Comparison of ENCODE assay signal across 9 mouse cellular contexts in the genomic region with DNA sequence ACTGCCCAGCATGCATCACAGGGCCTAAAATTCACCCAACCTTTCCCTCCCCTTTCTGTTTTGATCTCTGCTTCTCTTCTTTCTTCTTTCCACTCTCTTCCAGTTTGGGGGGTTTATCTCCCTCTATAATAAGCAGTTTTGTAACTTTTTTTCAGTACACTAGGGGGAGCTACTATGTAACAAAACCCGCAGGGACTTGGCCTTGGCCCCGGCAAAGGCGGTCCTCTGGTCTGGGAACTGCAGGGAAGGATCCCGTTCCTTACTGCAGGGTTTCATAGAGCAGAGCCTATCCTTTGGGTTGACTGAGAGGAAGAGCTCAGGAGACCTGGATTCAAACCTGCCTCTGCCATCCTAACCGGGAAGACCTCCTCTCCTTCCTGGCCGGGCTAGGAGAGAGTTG. TPM values are rescaled to one million over a fixed set of nuclear protein-coding genes. Genes with fewer than 3 reads are reported as not detected.
DNase-seq lines count a peak whose midpoint lies in the region; ATAC-seq lines count a peak whose summit lies in the region.
"Had no signal": no experiment of that assay in that cellular context is flagged by ENCODE, and none has a peak within 500 bp of the region (broad histone marks: within the 10 kb centered on the region; RNA-seq: fewer than 3 reads in every experiment).

No protein-coding gene starts in this region.

- peak overlapping the region; percentile 18; the same call in 1 of the 2 replicates for H3K27ac ChIP-seq in intestine, embryonic 16.5 days (ENCODE audit: low read length)
- H3K27ac ChIP-seq: neural tube, embryonic 13.5 days had no signal

- ATAC-seq in cerebellum, adult (ENCODE audit: insufficient number of reproducible peaks, low FRiP score, low TSS enrichment) = 0 out of 2 replicates have a peak, but pooled peaks have one; percentile 40
- 0 out of 2 replicates have a peak, but pooled peaks have one; percentile 22 for ATAC-seq in intestine, embryonic 16.5 days
- peak; percentile 70 for ATAC-seq in megakaryocyte progenitor cell, adult 5-6 weeks (replicated peaks; ENCODE audit: poor library complexity)

- peaks cover 16% of the 10 kb centered on the region for H3K4me1 ChIP-seq in intestine, embryonic 16.5 days (ENCODE audit: control insufficient read depth, insufficient read depth, low read length)

- H3K36me3 ChIP-seq in intestine, embryonic 16.5 days (ENCODE audit: control insufficient read depth, insufficient read depth, low read length) = no peaks in the 10 kb centered on the region
- H3K36me3 ChIP-seq: neural tube, embryonic 13.5 days had no signal

- H3K4me3 ChIP-seq in intestine, embryonic 16.5 days (ENCODE audit: low read length) = no peak overlapping the region
- H3K4me3 ChIP-seq: neural tube, embryonic 13.5 days had no signal

- no peak overlapping the region for H3K4me2 ChIP-seq in intestine, embryonic 16.5 days (ENCODE audit: low read depth, low read length)
- H3K4me2 ChIP-seq: neural tube, embryonic 13.5 days had no signal

- WGBS in intestine, embryonic 16.5 days = 16% methylated on average over 6 of the region's 6 CpGs

- no peak for DNase-seq in cerebellum, adult 11 months
- peak; percentile 5 for DNase-seq in ovary, postnatal 14 days (ENCODE audit: low spot score)
- no peak for DNase-seq in ovary, postnatal 10 days (ENCODE audit: low spot score)
- peak; percentile 26 to 48 for DNase-seq in cerebellum, postnatal 36 days
- DNase-seq in thymus, adult 18-20 months = no peak

- no peaks in the 10 kb centered on the region for H3K27me3 ChIP-seq in intestine, embryonic 16.5 days (replicated peaks; ENCODE audit: control insufficient read depth, insufficient read depth, low read length)
- H3K27me3 ChIP-seq: neural tube, embryonic 13.5 days had no signal

- no peak overlapping the region for H3K9ac ChIP-seq in intestine, embryonic 16.5 days (ENCODE audit: low read depth, low read length)
- H3K9ac ChIP-seq: neural tube, embryonic 13.5 days had no signal

- H3K9me3 ChIP-seq in intestine, embryonic 16.5 days (ENCODE audit: control insufficient read depth, low read length) = no peaks in the 10 kb centered on the region
- H3K9me3 ChIP-seq: neural tube, embryonic 13.5 days had no signal

RNA-seq across cellular contexts. Expression of a gene that starts 30.0 kb away (rescaled TPM):
- polyA plus RNA-seq in intestine, embryonic 16.5 days (2015; fragmentation: Nextera tagmentation; extraction: Ambion mirVana) = 26.1 and 28.0 TPM in 2 replicates
- total RNA-seq in megakaryocyte progenitor cell, adult 5-6 weeks (2015) = not detected in 2 replicates
- not detected in 2 replicates for total RNA-seq in megakaryocyte progenitor cell, adult 5-6 weeks (2017)

RNA-seq across cellular contexts. Expression of a gene that starts 55.8 kb away (rescaled TPM):
- polyA plus RNA-seq in intestine, embryonic 16.5 days (2015; fragmentation: Nextera tagmentation; extraction: Ambion mirVana) = 31.3 and 32.1 TPM in 2 replicates
- total RNA-seq in megakaryocyte progenitor cell, adult 5-6 weeks (2015) = 22.1 and 28.8 TPM in 2 replicates
- total RNA-seq in megakaryocyte progenitor cell, adult 5-6 weeks (2017) = 69.0 and 74.0 TPM in 2 replicates

Comparison
In these comparisons a context has a peak if more than half of its experiments do, and no peak if none do; other contexts are left out.
1. DNase-seq: peak in ovary, postnatal 14 days (single experiment) and cerebellum, postnatal 36 days (2 of 2); none in cerebellum, adult 11 months (single experiment), ovary, postnatal 10 days (single experiment) and thymus, adult 18-20 months (0 of 2).
2. Peak in every context shown above with its lines, with median percentiles within 50 percentile points of each other: ATAC-seq.